Mouse (Mus musculus) Muller cell, postnatal 12 days (primary cell): Measurements from ENCODE around the gene Paics.
A peak's percentile ranks its signal among the peaks of the same experiment; 100 is the strongest.

Source experiments
- DNase-seq: peaks from one replicate; pipeline ENCODE4 v3.0.0-alpha.2; 2015; ENCODE audit errors: inconsistent ontology term

Paics gene

GRCm38 (mm10) chr5:77004051-77004821 is 53.1 kb downstream of the Paics start, which contains the start of gene Arl9:
Arl9 (plus strand) TSS chr5:77004055.
- DNase-seq = no peak

GRCm38 (mm10) chr5:77010352-77010751 is 59.2 kb downstream of the Paics start:
- DNase-seq = no peak

GRCm38 (mm10) chr5:77011082-77011481 is 60.0 kb downstream of the Paics start:
- no peak for DNase-seq

- no peak for DNase-seq
Measured at GRCm38 (mm10) chr5:77013171-77013570, 62.1 kb downstream of the Paics start.

GRCm38 (mm10) chr5:77015544-77016482 is 64.7 kb downstream of the Paics start, which contains the start of gene Thegl:
Thegl (plus strand) TSS chr5:77016023.
- DNase-seq = peak; percentile 86
